Mouse (Mus musculus): ENCODE measurements around the gene Ndufa6.
"Not testable (repeated sequence)": the region's sequence is repeated elsewhere in the genome, so short reads cannot be mapped to it uniquely, and the experiment has no call there.

DNA sequence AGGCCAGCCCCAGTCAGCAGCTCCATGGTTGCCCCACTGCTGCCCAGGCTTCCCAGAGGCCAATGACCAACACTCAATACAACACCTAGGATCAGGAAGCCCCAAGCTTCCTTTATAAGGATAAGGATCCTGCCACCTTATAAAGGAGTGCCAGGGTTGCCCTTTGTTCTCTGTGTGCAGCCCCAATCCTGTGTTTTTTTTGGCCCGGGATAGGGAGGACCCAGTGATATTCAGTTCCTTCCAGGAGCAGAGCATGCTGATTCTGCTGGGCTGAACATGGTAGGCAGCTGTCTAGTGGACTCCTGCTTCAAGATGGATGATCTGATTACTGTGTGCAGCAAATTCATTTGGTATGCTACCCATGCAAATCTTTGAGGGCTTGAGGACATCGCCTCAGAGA lies 39.8 kb upstream of the Ndufa6 start, which contains the start of gene Cyp2d11:
- TF ChIP-seq ZC3H11A (IDR thresholded peaks at IDR 0.05; ENCODE audit: borderline replicate concordance, low read depth, low read length); HCFC1 (IDR thresholded peaks at IDR 0.05; ENCODE audit: borderline replicate concordance, insufficient read depth, low read length); MAFK (IDR thresholded peaks at IDR 0.05; ENCODE audit: insufficient read depth, low read depth, low read length): not testable (repeated sequence)
